Mouse (Mus musculus) layer of hippocampus, adult 9-11 months (tissue): ENCODE data around the gene Evx2.

Experiments used
- DNase-seq: peaks from one replicate; pipeline ENCODE4 v3.0.0; 2022

The Evx2 gene

DNA sequence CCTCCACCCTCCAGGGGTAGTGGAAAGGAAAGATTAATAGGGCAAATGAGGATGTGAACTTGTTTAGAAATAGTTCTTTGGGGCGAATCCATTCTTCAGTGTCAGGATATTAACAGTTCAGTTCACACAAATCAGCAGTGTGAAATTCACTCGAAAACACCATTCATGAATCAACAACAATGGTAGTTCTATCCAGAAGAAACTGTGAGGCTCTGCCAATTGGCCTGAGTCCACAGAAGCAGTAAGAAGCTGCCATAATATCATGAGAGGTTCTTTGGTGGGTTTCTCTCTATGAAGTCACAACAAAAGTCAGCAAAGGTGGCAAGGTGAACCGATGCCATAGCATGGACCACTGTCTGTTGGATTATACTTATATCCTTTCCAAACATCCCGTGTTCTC lies 48.0 kb downstream of the Evx2 start:
- no peak for DNase-seq

DNA sequence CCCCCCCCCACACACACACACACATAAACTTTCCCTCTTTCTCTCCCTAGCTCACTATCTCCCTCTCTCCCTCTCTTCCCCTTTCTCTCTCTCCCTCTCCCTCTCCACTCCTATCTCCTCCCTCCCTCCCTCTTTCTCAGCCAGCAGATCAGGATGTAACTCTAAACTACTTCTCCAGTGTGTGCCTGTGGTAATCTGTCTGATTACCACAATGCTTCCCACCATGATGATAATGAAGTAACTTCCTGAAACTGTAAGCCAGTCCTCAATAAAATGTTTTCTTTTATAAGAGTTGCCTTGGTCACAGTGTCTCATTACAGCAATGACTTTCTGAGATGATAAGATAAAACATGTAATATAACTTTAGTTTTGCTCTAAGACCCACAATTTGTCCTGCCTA lies 50.0 kb downstream of the Evx2 start:
- no peak for DNase-seq

DNA sequence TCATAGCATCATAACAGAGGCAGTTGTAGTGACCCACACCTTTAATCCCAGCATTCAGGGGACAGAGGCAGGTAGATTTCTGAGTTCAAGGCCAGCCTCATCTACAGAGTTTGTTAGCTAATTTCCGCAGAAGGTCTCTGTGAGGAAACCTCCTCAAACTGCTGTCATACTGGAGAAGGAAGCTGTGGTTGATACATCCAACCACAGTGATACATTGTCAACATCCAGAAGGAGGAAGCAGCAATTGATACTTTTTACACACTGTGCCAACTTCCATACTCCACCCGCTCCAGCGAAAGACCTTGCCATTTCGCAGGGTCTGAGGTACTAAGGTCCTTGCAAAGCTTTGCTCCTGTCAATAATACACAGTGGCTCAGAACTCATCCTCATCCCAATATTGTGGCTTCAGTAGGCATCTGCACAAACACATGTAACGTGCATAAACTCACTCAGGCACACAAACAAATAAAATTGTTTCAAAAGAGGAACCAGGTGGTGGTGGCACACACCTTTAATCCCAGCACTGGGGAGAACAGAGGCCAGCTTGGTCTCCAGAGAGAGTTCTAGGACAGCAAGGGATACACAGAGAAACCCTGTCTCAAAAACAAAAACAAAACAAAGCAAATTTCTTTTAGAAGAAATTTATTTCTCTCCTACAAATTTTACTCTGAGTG lies 53.1 kb downstream of the Evx2 start:
- DNase-seq, result no peak

DNA sequence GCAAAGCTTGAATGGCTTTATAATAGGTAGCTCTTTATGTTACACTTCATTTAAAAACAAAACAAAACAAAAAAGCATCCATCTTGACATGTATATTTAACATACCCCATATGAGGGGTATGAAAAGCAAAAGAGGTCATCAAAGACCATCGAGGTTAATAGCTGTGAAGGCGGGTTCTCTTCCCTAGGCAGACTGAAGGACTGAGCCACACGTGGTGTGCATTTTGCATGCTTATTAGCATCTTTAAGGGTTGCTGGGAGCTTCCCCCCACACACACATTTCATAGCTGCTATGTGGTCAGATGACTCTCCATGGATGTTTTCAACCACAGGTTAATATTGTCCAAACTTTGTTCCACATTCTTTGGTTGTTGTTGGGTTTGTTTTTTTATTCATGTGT lies 55.3 kb downstream of the Evx2 start:
- DNase-seq, result no peak
